Mouse (Mus musculus): ENCODE results near the gene Frg2f1.

Frg2f1 gene

DNA sequence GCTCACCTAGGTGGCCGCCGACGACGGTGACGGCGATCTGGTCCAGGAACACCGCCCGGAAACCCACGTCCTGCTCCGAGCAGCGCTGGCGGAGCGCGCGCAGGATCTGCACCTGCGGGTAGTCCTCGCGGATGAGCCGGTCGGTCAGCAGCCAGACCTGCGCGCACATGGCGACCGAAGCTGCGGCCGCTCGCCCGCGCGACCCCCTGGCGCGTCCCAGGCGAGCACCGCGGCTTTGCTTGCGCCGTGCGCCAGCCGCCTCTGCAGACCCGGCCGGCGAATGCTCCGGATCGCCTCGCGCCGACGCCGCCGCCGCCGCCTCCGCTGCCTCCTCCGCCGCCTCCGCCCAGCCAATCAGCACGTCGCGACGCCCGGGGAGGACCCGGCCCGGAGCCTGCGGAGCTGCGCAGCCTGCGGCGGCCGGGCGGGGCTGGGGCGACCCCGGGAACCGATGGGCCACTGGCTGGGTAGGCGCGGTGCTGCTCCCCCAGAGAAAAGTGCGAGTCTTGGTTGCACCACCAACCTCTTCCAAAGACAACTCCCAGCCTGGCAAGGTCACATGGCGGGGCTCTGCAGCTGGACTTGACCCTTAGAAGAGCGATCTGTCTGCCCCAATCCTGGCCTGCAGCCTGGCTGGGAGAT is 46.9 kb downstream of the Frg2f1 start, which contains the start of gene Rimkla:
Gene Rimkla (minus strand): TSS at position 338 of the 642 bp plus-strand sequence.
- peak; percentile 56 for DNase-seq (ENCODE audit: low spot score)

DNA sequence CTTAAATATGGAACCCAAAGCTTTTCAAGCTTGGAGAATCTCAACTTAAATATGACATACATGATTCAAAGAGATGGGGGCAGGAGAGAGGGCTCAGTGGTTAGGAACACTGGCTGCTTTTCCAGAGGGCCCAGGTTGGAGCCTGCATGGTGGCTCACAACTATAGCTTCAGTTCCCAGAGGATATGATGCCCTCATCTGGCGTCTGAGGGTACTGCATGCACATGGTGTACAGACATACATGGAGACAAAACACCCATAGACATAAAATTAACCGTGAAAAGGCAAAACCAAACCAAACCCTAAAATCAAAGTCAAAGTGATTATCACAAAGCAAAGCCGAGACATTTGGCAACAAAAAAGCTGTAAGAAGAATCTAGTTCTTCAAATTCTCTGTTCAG is 48.5 kb downstream of the Frg2f1 start:
- DNase-seq (ENCODE audit: low spot score), result no peak

DNA sequence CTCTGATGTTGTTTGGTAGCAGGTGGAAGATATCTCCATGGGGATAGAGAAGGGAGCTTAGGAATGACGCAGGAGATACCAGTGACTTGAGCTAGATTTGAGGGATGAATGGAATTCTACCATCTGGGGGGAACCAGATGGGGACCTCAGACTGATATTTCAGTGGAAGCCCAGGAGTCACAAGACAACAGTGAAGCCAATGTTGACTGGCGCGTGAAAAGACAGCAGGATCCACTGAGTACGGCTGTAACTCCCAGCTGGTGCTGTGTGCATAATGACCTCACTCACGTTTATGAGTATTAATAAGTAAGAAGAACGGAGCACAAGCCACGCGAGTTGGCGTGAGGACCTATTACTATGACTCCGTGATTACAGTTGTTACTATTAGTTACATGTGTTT is 49.7 kb downstream of the Frg2f1 start:
- DNase-seq (ENCODE audit: low spot score), result no peak

DNA sequence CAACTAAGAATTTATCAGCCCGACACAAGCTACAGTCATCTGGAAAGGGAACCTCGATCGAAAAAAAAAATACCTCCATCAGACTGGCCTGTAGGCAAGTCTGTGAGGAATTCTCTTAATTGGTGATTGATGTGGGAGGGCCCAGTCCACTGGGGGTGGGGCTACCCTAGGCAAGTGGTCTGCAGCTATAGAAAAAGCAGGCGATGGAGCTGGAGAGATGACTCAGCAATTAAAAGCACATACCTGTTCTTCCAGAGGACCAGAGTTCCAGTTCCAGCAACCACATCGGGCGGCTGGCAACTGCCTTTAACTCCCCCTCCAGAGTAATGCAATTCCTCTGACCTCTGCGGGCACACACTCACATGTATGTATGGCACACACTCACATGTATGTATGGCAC is 54.4 kb downstream of the Frg2f1 start:
- DNase-seq (ENCODE audit: low spot score), result no peak

DNA sequence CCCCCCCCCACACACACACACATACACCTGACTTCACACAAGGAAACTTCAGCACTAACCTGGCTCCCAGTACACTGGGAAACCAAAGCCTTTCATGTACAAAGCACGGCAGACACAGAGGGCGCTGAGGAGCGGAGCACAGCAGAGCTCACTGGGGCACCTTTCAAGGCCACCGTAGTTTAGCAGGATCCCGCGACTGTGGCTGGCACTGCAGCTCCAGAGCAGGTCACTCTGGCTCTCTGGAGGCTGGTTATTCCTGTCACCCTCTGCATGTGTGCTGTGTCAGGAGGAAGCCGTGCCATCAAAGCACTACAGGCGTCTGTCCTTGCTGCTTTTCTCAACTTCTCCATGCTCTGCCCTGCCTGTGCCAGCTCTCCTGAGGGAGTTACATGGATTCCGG is 56.3 kb downstream of the Frg2f1 start:
- DNase-seq (ENCODE audit: low spot score), result peak; percentile 21
